Mouse (Mus musculus) hematopoietic multipotent progenitor cell, adult 10-12 weeks (in vitro differentiated cells): ENCODE measurements around the gene Bmp4. TPM values are rescaled to one million over a fixed set of nuclear protein-coding genes. Genes with fewer than 3 reads are reported as not detected.

ENCODE experiments used
- polyA plus RNA-seq: library from polyadenylated mRNA; stranded (reverse); fragments of >175 nt; gene quantifications from 2 replicates; pipeline ENCODE4 v1.2.3, GENCODE M21; 2012; ENCODE audit warnings: low replicate concordance

Bmp4 gene
- polyA plus RNA-seq, result 0.16 and 0.24 TPM in 2 replicates

DNA sequence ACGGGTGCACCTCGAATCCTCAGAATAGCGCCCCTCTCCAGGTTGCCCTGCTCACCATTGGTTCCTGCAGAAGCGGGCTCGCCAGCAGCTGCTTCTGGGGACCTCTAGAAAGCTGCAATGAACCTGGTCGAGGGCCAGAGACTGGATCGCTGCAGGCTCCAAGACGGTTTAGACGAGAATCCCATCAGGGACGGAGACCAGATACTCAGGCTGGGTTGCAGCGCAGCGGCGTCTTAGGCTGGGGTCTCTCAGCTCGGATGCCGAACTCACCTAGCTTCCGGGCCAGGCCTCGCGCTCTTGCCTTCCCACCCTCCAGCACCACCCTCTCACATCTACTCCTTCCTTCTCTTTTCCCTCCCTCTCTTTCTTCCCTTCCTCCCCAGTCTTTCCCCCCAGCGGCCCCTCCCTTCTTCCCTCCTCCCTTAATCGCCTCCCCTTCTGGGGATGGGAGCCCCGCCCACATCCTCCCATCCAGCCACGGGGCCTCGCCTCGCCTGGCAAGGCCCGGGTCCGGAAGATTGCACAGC lies at the start of gene Bmp4:
TSS of gene Bmp4 (minus strand) at position 421 of the 527 bp plus-strand sequence.

DNA sequence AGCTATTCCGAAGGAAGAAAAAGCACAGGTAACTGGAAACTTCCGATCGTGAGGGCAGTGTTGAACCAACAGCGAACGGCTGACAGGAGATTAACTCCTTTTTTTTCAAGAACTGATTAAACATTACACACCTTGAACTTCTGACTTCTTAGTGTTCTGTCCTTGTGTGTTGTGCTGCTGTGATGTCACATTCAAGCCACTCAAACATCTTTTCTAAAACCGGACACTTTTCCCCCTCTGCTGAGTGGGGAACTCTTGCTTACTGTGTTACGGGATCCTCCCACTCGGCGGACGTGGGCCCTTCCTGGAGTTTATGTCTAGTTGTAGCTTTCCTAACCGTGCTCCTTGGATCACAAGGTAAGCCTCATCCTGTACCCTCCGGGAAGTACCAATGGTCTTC lies 11.2 kb downstream of the Bmp4 start, which contains the start of gene Gm15217:
TSS of gene Gm15217 (plus strand) at position 130 of the 400 bp plus-strand sequence.

Other genes with a start within 250 kb of the Bmp4 start
- not detected in 2 replicates for gene Gm15217, start 11.3 kb downstream of the Bmp4 start, polyA plus RNA-seq